Comparison of ENCODE assay signal across 14 mouse cellular contexts in the genomic region with DNA sequence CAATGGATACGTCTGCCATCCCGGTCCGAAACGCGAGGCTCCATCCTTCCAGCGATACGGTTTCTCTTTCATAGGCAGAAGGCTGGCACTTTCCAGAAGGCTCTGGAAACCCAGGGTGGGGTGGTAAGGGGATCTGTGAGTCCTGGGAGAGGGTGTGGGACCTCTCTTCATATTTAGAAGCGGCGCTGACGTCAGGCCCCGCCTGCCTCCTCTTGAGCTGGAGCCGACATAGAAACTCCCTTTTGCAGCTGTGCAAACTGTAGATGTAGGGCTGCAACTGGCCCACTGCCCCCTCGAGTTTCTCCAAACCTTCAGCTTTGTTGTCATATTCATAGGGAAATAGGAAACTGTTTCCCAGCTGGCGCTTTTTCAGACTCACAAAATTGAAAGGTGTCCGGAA.
DNase-seq lines count a peak whose midpoint lies in the region; ATAC-seq and TF ChIP-seq lines count a peak whose summit lies in the region.
"Had no signal": no experiment of that assay in that cellular context is flagged by ENCODE, and none has a peak within 500 bp of the region (broad histone marks: within the 10 kb centered on the region; RNA-seq: fewer than 3 reads in every experiment).

No protein-coding gene starts in this region.

- DNase-seq in kidney, postnatal 0 days (ENCODE audit: low spot score), result peak; percentile 39
- DNase-seq in kidney, postnatal 25 days, result no peak
- DNase-seq in testis, postnatal 14 days (ENCODE audit: low spot score), result no peak
- DNase-seq in heart, adult 2 months, result peak; percentile 60 to 63
- no peak for DNase-seq in layer of hippocampus, adult 8-10 months (ENCODE audit: low spot score in 2 of 2)
- DNase-seq: adrenal gland, postnatal 14 days; thymus, adult 2 months had no signal

- H3K4me3 ChIP-seq in kidney, postnatal 0 days (replicated peaks; ENCODE audit: low read depth, low read length), result no peak overlapping the region
- peak overlapping the region; percentile 35; the same call in 1 of the 2 replicates for H3K4me3 ChIP-seq in testis, adult 2 months (ENCODE audit: control insufficient read depth, low read depth, low read length)
- no peak overlapping the region for H3K4me3 ChIP-seq in heart, adult 2 months
- H3K4me3 ChIP-seq in forebrain, embryonic 16.5 days (replicated peaks; ENCODE audit: low read length), result no peak overlapping the region
- H3K4me3 ChIP-seq: heart, embryonic 13.5 days; megakaryocyte, embryonic 14.5 days had no signal

- no peak for TF ChIP-seq POLR2A in testis, adult 2 months (IDR thresholded peaks at IDR 0.05; ENCODE audit: control insufficient read depth, low read depth, low read length)
- no peak for TF ChIP-seq POLR2A in heart, adult 2 months (IDR thresholded peaks at IDR 0.05; ENCODE audit: insufficient read depth, low read depth, low read length)

- TF ChIP-seq CTCF in kidney, postnatal 0 days (IDR thresholded peaks at IDR 0.05; ENCODE audit: low read depth), result no peak
- no peak for TF ChIP-seq CTCF in testis, adult 2 months (IDR thresholded peaks at IDR 0.05; ENCODE audit: control insufficient read depth, insufficient read depth, insufficient replicate concordance, low read depth, low read length)
- TF ChIP-seq CTCF in heart, adult 2 months (IDR thresholded peaks at IDR 0.05), result no peak

- WGBS in kidney, postnatal 0 days, result 70% methylated on average over 15 of the region's 15 CpGs
- 80% methylated on average over 15 of the region's 15 CpGs for WGBS in heart, adult 2 months
- 84% methylated on average over 15 of the region's 15 CpGs for WGBS in forebrain, embryonic 16.5 days

- H3K27ac ChIP-seq in kidney, postnatal 0 days, result no peak overlapping the region
- H3K27ac ChIP-seq in testis, adult 2 months (ENCODE audit: control insufficient read depth, insufficient read depth, low read depth, low read length), result no peak overlapping the region
- no peak overlapping the region for H3K27ac ChIP-seq in heart, adult 2 months
- H3K27ac ChIP-seq in forebrain, embryonic 16.5 days (ENCODE audit: low read length), result no peak overlapping the region
- H3K27ac ChIP-seq: heart, embryonic 13.5 days; liver, embryonic 14.5 days had no signal

- H3K9me3 ChIP-seq in kidney, postnatal 0 days (replicated peaks; ENCODE audit: low read length), result no peaks in the 10 kb centered on the region
- H3K9me3 ChIP-seq in forebrain, embryonic 16.5 days (ENCODE audit: control insufficient read depth, low read length), result no peaks in the 10 kb centered on the region
- H3K9me3 ChIP-seq: heart, embryonic 13.5 days had no signal

- no peak for TF ChIP-seq EP300 in heart, adult 2 months (IDR thresholded peaks at IDR 0.05; ENCODE audit: insufficient read depth, low read depth, low read length)

- no peaks in the 10 kb centered on the region for H3K79me2 ChIP-seq in heart, adult 2 months (replicated peaks; ENCODE audit: control insufficient read depth, insufficient read depth, low read length)

- no peaks in the 10 kb centered on the region for H3K36me3 ChIP-seq in kidney, postnatal 0 days (ENCODE audit: insufficient read depth, low read length)
- no peaks in the 10 kb centered on the region for H3K36me3 ChIP-seq in testis, adult 2 months (ENCODE audit: control insufficient read depth, insufficient read depth, low read length)
- no peaks in the 10 kb centered on the region for H3K36me3 ChIP-seq in heart, adult 2 months (ENCODE audit: control insufficient read depth, insufficient read depth, low read length)
- no peaks in the 10 kb centered on the region for H3K36me3 ChIP-seq in forebrain, embryonic 16.5 days (ENCODE audit: control insufficient read depth, insufficient read depth)
- H3K36me3 ChIP-seq: heart, embryonic 13.5 days had no signal

- H3K4me1 ChIP-seq in kidney, postnatal 0 days (replicated peaks; ENCODE audit: insufficient read depth, low read length), result no peaks in the 10 kb centered on the region
- peaks cover 2% of the 10 kb centered on the region; the same call in 1 of the 2 replicates for H3K4me1 ChIP-seq in testis, adult 2 months (ENCODE audit: control insufficient read depth, insufficient read depth, low read length)
- no peaks in the 10 kb centered on the region for H3K4me1 ChIP-seq in heart, adult 2 months (ENCODE audit: control insufficient read depth, insufficient read depth, low read length)
- H3K4me1 ChIP-seq in forebrain, embryonic 16.5 days (replicated peaks; ENCODE audit: control insufficient read depth, insufficient read depth, low read length), result no peaks in the 10 kb centered on the region
- H3K4me1 ChIP-seq: heart, embryonic 13.5 days; megakaryocyte, embryonic 14.5 days had no signal

- H3K4me2 ChIP-seq in kidney, postnatal 0 days (ENCODE audit: low read length), result peak overlapping the region; percentile 6; the same call in 1 of the 2 replicates
- no peak overlapping the region for H3K4me2 ChIP-seq in forebrain, embryonic 16.5 days (ENCODE audit: low read length)
- H3K4me2 ChIP-seq: heart, embryonic 13.5 days had no signal

- H3K9ac ChIP-seq in kidney, postnatal 0 days (ENCODE audit: low read depth, low read length), result no peak overlapping the region
- H3K9ac ChIP-seq in heart, adult 2 months (ENCODE audit: low read depth, low read length), result no peak overlapping the region
- no peak overlapping the region for H3K9ac ChIP-seq in forebrain, embryonic 16.5 days (replicated peaks; ENCODE audit: low read depth, low read length)
- H3K9ac ChIP-seq: heart, embryonic 13.5 days; liver, embryonic 14.5 days had no signal

- intact Hi-C loops in heart, adult 2 months (cut with DNase I), result no loop called here

- no peak for ATAC-seq in kidney, postnatal 0 days (replicated peaks; ENCODE audit: low FRiP score, low read depth)
- ATAC-seq in forebrain, embryonic 16.5 days, result no peak
- ATAC-seq: Patski had no signal

- H3K27me3 ChIP-seq in kidney, postnatal 0 days (ENCODE audit: insufficient read depth, low read length), result no peaks in the 10 kb centered on the region
- no peaks in the 10 kb centered on the region for H3K27me3 ChIP-seq in testis, adult 2 months (ENCODE audit: control insufficient read depth, insufficient read depth, low read length)
- H3K27me3 ChIP-seq in heart, adult 2 months (ENCODE audit: control insufficient read depth, insufficient read depth, low read length), result no peaks in the 10 kb centered on the region
- H3K27me3 ChIP-seq in forebrain, embryonic 16.5 days (replicated peaks; ENCODE audit: control insufficient read depth, insufficient read depth, low read length), result no peaks in the 10 kb centered on the region
- H3K27me3 ChIP-seq: CH12.LX; heart, embryonic 13.5 days; megakaryocyte, embryonic 14.5 days; Patski had no signal

Comparison
In these comparisons a context has a peak if more than half of its experiments do, and no peak if none do; other contexts are left out.
1. DNase-seq: peak in kidney, postnatal 0 days (single experiment) and heart, adult 2 months (2 of 2); none in kidney, postnatal 25 days (0 of 2), testis, postnatal 14 days (single experiment) and layer of hippocampus, adult 8-10 months (0 of 2).